Mouse (Mus musculus): ENCODE data around the gene Xrcc4.

Gene Xrcc4

DNA sequence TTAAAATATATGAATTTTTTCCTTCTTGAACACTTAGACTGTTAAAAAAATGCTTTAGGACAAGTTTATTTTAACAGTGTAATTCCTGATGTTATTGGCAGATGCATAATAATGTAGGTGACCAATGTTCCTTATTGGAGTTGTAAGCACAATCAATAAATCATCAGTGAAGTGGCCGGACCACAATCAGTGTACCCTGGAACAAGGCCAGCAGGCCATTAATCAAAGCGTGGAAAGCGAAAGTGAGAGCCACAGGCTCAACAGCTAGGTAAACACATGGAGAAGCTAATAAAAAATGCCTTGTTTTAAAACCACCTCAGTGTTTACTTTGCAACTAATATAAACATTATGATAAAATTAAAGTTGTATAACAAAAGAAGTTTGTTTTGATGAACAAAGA lies 159.9 kb downstream of the Xrcc4 start:
- no peak for DNase-seq

DNA sequence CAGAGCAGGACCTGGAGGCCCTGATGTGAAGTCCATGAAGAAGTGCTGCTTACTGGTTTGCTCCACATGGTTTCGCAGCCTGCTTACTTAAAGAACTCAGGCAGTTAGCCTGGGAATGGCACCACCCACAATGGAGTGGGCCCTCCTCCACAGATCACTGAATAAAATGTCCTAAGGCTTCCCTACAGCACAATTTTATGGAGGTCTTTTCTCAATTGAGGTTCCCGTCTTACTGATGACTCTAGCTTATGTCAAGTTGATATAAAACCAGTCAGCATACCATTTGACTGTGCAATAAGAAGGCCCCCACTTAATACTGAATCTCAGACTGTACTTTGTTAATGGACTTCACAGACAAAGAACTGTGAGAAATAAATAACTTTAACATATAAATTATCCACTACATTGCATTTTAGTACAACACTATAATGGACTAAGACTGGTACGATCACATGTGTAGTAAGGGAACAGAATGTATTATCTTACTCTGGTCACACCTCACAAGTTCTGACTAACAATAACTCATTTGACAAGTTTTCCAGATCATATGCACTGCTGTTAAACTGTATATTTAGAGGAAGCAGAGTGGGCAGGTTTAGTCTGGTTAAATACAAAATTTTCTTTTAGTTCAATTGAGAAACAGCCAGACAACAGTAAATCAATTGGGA lies 170.5 kb downstream of the Xrcc4 start:
- no peak for DNase-seq

DNA sequence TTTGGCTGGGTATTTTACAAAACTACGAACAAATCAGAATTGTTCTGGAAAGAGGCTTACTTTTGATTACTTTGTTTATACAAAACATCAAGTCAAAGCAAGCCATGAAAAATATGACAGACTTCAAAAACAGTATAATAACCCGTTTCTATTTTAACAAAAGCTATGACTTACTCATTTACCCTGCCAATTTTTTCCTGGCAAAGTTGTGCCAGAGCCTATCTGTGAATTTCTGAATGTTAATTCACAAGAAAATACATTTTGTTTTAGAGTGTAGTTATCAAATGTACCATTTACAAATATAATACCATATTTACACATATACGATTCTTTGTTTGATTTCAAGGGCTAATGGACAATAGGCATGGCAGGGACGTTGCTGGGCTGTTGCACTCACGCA lies 175.1 kb downstream of the Xrcc4 start:
- no peak for DNase-seq

- no peak for DNase-seq
Measured at GRCm38 (mm10) chr13:89913891-89914290, 175.5 kb downstream of the Xrcc4 start.

- DNase-seq: no peak
Measured at GRCm38 (mm10) chr13:89906120-89906519, 183.3 kb downstream of the Xrcc4 start.

- DNase-seq: no peak
Measured at GRCm38 (mm10) chr13:89899066-89899465, 190.3 kb downstream of the Xrcc4 start.

DNA sequence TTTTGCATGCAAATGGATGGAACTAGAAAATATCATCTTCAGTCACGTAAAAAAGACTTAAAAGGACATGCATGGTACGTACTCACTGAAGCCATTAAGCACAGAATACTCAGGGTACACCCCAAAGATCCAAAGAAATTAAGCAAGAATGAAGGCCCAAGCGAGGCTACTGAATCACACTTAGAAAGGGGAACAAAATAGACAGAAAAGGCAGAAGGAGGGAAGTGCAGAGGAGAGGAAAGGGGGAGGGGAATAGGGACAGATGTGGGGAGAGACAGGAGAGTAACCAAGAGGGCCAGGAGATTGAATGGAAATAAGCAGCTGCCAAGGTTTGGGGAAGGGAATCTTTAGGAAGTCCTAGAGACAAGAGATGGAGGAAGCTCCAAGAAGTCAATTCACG lies 197.3 kb downstream of the Xrcc4 start:
- DNase-seq: no peak

GRCm38 (mm10) chr13:89890159-89890558 lies 199.2 kb downstream of the Xrcc4 start:
- DNase-seq: no peak

DNA sequence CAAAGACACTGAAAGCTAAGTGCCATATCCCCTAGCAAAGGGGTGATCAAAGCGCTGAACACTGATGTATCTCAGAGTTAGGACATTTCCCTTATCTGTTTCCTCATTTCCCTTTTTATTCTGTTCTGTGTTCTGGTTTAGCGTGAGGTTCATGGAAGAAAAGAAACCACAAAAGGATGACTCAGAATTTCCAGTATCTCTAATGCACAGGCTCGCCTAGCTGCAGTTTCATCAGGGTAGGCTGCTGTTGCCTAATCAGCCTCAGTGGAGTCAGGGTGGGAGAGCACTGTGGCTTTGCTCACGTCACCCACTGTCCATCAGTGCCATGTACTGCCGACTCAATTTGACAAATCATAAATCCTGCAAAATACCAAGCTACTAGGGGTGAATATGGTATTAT lies 200.3 kb downstream of the Xrcc4 start:
- peak; percentile 48 for DNase-seq

DNA sequence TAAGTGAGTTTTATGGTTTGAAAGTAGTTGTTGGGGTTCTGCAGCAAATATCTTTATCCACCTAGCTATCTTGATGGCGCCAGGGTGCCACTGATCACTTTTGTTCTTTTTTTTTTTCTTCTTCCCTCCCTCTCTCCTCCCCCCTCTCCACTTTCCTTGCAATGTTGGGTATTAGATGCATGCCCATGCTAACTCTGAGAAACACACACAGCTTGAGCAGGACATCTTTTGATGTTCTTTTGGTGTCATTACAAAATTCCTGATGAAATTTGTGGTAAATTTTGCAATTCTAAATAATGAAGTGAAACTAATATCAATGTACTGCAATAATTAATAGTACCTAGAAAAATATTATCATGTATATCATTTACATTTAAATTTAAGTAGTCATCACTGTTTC lies 205.9 kb downstream of the Xrcc4 start:
- DNase-seq: no peak

DNA sequence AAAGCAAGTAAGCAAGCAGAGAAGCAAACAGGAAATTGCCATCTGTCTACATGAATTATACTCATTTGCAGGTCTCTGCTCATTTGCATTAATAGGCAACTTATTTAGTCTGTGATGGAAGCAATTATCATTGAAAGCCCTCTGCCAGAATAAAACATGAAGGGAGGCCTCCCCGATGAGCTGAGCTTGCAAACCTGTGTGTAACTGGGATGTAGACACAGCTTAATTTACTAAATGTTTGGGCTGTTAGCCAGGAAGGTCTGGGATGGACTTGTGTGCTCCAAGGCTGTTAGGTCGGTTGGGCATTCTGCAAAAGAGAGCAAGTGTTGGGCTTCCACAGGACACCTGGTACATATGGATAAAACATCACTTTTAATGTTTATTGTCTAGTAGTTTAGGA lies 208.1 kb downstream of the Xrcc4 start:
- DNase-seq: no peak

- no peak for DNase-seq
Measured at GRCm38 (mm10) chr13:89878832-89879468, 210.5 kb downstream of the Xrcc4 start.

- peak; percentile 10 for DNase-seq
Measured at GRCm38 (mm10) chr13:89875499-89875898, 213.9 kb downstream of the Xrcc4 start.

DNA sequence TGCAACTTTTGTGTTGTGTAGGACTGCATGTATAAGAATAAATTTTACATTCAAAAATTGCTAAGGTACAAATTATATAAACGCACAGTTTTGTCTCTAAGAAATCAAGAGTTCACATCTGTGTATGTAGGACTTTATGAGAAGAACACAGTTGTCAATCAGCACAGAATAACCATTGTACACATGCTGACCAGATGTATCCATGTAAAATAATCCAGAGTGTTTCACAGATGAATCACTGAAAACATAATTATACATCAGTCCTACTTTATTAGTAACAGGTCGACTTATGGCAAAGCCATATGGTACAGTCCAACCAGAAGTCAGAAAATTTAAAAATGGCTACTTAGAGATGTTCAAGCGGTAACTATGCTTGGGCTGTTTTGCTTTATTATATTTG lies 216.7 kb downstream of the Xrcc4 start:
- DNase-seq: no peak

DNA sequence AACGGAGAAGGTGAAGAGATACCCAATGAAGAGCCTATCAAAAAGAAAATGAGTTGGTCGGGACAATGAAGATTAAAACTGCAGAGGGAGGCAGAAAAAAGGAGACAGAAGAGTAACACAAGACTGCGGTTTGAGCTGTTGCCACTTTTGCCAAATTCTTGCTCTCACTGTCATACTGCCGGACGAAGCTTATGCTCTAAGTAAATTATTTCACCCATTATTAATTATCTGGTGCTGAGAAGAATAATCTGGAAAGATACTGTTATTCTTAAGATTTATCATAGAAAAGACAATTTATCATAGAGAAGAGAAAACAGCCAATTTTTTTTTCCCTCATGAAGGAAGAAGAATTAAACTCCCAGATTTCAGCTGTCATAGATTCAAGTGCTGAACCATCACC lies 235.3 kb downstream of the Xrcc4 start:
- no peak for DNase-seq

GRCm38 (mm10) chr13:89850746-89851145 lies 238.7 kb downstream of the Xrcc4 start:
- no peak for DNase-seq

- no peak for DNase-seq
Measured at GRCm38 (mm10) chr13:89849955-89850354, 239.5 kb downstream of the Xrcc4 start.

GRCm38 (mm10) chr13:89838635-89839034 lies 250.8 kb downstream of the Xrcc4 start:
- no peak for DNase-seq

- no peak for DNase-seq
Measured at GRCm38 (mm10) chr13:89834485-89834884, 254.9 kb downstream of the Xrcc4 start.

- DNase-seq: no peak
Measured at GRCm38 (mm10) chr13:89833053-89833670, 256.2 kb downstream of the Xrcc4 start.

GRCm38 (mm10) chr13:89828429-89828970 lies 260.9 kb downstream of the Xrcc4 start:
- no peak for DNase-seq

GRCm38 (mm10) chr13:89827838-89828237 lies 261.6 kb downstream of the Xrcc4 start:
- no peak for DNase-seq

GRCm38 (mm10) chr13:89814543-89814942 lies 274.9 kb downstream of the Xrcc4 start:
- no peak for DNase-seq

DNA sequence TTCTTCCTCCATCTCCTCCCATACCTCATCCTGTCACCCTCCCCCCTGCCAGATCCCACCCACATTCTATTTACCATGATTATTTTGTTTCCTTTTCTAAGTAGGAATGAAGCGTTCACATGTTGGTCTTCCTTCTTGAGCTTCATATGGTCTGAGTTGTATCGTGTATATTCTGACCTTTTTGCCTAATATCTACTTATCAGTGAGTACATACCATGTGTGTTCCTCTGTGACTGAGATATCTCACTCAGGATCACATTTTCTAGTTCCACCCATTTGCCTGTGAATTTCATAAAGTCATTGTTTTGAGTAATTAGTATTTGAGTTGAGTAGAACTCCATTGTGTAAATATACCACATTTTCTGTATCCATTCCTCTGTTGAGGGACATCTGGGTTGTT lies 277.2 kb downstream of the Xrcc4 start:
- DNase-seq: no peak

All from liver (tissue).